Mouse (Mus musculus) spleen, adult 2 months (tissue): Measurements from ENCODE around the gene Gata3. TPM values are rescaled to one million over a fixed set of nuclear protein-coding genes. Genes with fewer than 3 reads are reported as not detected.
A peak's percentile ranks its signal among the peaks of the same experiment; 100 is the strongest.

Source experiments
- DNase-seq, 2 experiments: peaks; one replicate each; pipeline versions ENCODE4 v3.0.0 to v3.0.0-alpha.2; 2012 to 2021; ENCODE audit warnings: low spot score in 2 of 2, low read depth in 1 of 2
- H3K27ac ChIP-seq: fragments of 200-500 bp; 2 replicates; pipeline ENCODE4 v1.5.1; 2012; ENCODE audit warnings: low read length, inconsistent platforms; ENCODE audit not compliant: insufficient read depth
- H3K27me3 ChIP-seq: fragments of 200-500 bp; 2 replicates; pipeline ENCODE4 v1.6.1; 2012; ENCODE audit warnings: mild to moderate bottlenecking, moderate library complexity, low read length, inconsistent platforms; ENCODE audit not compliant: control insufficient read depth, insufficient read depth
- H3K36me3 ChIP-seq: fragments of 200-500 bp; 2 replicates; pipeline ENCODE4 v1.6.1; 2012; ENCODE audit warnings: mild to moderate bottlenecking, low read length, inconsistent platforms; ENCODE audit not compliant: control insufficient read depth, insufficient read depth
- H3K4me1 ChIP-seq: fragments of 200-500 bp; 2 replicates; pipeline ENCODE4 v1.6.1; 2011; ENCODE audit warnings: inconsistent platforms; ENCODE audit not compliant: control insufficient read depth, insufficient read depth, insufficient read length
- H3K4me3 ChIP-seq: fragments of 200-500 bp; 2 replicates; pipeline ENCODE4 v1.5.1; 2011; ENCODE audit warnings: mild to moderate bottlenecking, inconsistent platforms; ENCODE audit not compliant: insufficient read depth, insufficient read length; ENCODE audit errors: extremely low read depth
- CTCF ChIP-seq: fragments of 200-500 bp; IDR thresholded peaks from 2 replicates; pipeline ENCODE4 v1.5.1; 2011; ENCODE audit warnings: mild to moderate bottlenecking, inconsistent platforms; ENCODE audit not compliant: insufficient read depth, insufficient read length, insufficient replicate concordance; ENCODE audit errors: extremely low read depth
- POLR2A ChIP-seq: fragments of 200-500 bp; IDR thresholded peaks from 2 replicates; pipeline ENCODE4 v1.6.1; 2011; ENCODE audit warnings: low read depth, low read length, inconsistent platforms
- WGBS: fragments of 180-500 bp; shearing (Covaris S2); methylation state at CpG from one replicate; pipeline ENCODE4 v1.1.7; 2018; 5-methylcytosine and 5-hydroxymethylcytosine counted together
- polyA plus RNA-seq: library from polyadenylated mRNA; depleted of rRNA; stranded (reverse); fragments of >200 nt; gene quantifications from 2 replicates; pipeline ENCODE4 v1.2.3, GENCODE M21; 2012

Gata3 gene
- polyA plus RNA-seq, 1 experiment, result 5.9 TPM

GRCm38 (mm10) chr2:9873757-9874156, 16.1 kb downstream of the Gata3 start:
- DNase-seq, result no peak
- H3K27me3 ChIP-seq, result peaks cover 5% of the 10 kb centered on the region; the same call in 1 of the 2 replicates
- H3K36me3 ChIP-seq, result 0 out of 2 replicates have a peak, but pooled peaks cover 1% of the 10 kb centered on the region
- WGBS, result 66% methylated on average over 2 of the region's 2 CpGs
- no peak overlapping the region for H3K27ac ChIP-seq
- no peak overlapping the region for H3K4me3 ChIP-seq
- peaks cover 2% of the 10 kb centered on the region; the same call in 1 of the 2 replicates for H3K4me1 ChIP-seq
- no peak for TF ChIP-seq POLR2A
- TF ChIP-seq CTCF, result no peak

GRCm38 (mm10) chr2:9872682-9873081, 17.2 kb downstream of the Gata3 start:
- 11% methylated on average over 12 of the region's 12 CpGs for WGBS
- H3K27me3 ChIP-seq, result no peaks in the 10 kb centered on the region
- no peak for DNase-seq

GRCm38 (mm10) chr2:9871798-9872197, 18.0 kb downstream of the Gata3 start:
- no peak for TF ChIP-seq CTCF
- DNase-seq, result no peak
- H3K27ac ChIP-seq, result peak overlapping the region; percentile 60
- no peaks in the 10 kb centered on the region for H3K27me3 ChIP-seq
- no peak overlapping the region for H3K4me3 ChIP-seq
- WGBS, result 28% methylated on average over 6 of the region's 6 CpGs
- no peaks in the 10 kb centered on the region for H3K4me1 ChIP-seq
- 0 out of 2 replicates have a peak, but pooled peaks cover 1% of the 10 kb centered on the region for H3K36me3 ChIP-seq

More at GRCm38 (mm10) chr2:9872682-9873081, 17.2 kb downstream of the Gata3 start:
- H3K27ac ChIP-seq, result peak overlapping the region; percentile 68
- H3K4me1 ChIP-seq, result peaks cover 2% of the 10 kb centered on the region; the same call in 1 of the 2 replicates
- H3K4me3 ChIP-seq, result peak overlapping the region; percentile 15; the same call in 1 of the 2 replicates
- 0 out of 2 replicates have a peak, but pooled peaks cover 1% of the 10 kb centered on the region for H3K36me3 ChIP-seq
- TF ChIP-seq CTCF (no peak), POLR2A (no peak)

GRCm38 (mm10) chr2:9871141-9871716, 18.6 kb downstream of the Gata3 start:
- H3K27ac ChIP-seq, result peak overlapping the region; percentile 60
- TF ChIP-seq CTCF (no peak), POLR2A (no peak)
- 8% methylated on average over 4 of the region's 4 CpGs for WGBS
- H3K4me1 ChIP-seq, result no peaks in the 10 kb centered on the region
- H3K4me3 ChIP-seq, result no peak overlapping the region
- DNase-seq, result no peak
- 0 out of 2 replicates have a peak, but pooled peaks cover 1% of the 10 kb centered on the region for H3K36me3 ChIP-seq
- H3K27me3 ChIP-seq, result no peaks in the 10 kb centered on the region

DNA sequence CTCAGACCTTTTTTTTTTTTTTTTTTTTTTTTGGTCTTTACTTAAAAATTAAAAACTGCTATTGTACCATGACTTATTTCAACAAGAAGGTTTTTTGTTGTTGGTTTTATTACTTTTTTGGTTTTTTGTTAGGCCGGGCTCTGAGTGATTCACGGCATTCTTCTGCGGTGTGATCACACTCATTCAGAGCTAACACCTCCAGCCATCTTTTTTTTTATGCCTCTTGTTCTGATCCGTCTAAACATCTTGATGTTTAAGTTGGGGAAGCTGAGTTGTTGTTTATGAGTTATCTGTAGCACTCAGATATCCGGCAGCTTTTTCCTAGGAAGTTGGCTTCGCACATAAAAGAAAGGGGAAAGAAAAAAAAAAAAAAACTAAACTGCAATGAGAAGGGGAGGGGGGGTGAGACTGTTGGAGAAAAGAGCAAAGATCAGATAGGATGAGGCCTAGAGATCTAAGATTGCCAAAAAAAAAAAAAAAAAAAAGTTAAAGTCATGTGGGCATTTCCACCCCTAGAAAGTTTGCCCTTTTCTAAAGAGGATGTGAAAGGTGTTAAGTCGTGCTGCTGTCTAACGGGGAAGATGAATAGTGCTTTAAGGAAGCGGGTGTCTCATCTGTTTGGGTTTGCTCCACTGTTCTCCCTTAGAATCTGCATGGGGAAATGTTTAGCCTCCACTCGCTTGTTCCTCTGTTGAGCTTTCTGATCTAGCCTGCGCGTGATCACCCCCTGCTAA, 22.6 kb downstream of the Gata3 start:
- H3K27me3 ChIP-seq, result no peaks in the 10 kb centered on the region
- no peaks in the 10 kb centered on the region for H3K4me1 ChIP-seq
- no peak for DNase-seq
- H3K36me3 ChIP-seq, result no peaks in the 10 kb centered on the region
- 47% methylated on average over 12 of the region's 12 CpGs for WGBS
- TF ChIP-seq CTCF (no peak), POLR2A (no peak)
- H3K27ac ChIP-seq, result no peak overlapping the region
- H3K4me3 ChIP-seq, result no peak overlapping the region

- DNase-seq, result no peak
Observed at GRCm38 (mm10) chr2:9860698-9861097, 29.1 kb downstream of the Gata3 start.

More at GRCm38 (mm10) chr2:9860698-9861097, 29.1 kb downstream of the Gata3 start:
- TF ChIP-seq POLR2A (no peak), CTCF (no peak)
- H3K27ac ChIP-seq, result no peak overlapping the region
- WGBS, result 71% methylated on average over 5 of the region's 5 CpGs
- no peaks in the 10 kb centered on the region for H3K4me1 ChIP-seq
- no peaks in the 10 kb centered on the region for H3K36me3 ChIP-seq
- H3K27me3 ChIP-seq, result no peaks in the 10 kb centered on the region
- no peak overlapping the region for H3K4me3 ChIP-seq
